Mouse (Mus musculus): ENCODE results near the gene H2al1j. TPM values are rescaled to one million over a fixed set of nuclear protein-coding genes. Genes with fewer than 3 reads are reported as not detected.

H2al1j gene
- polyA plus RNA-seq (2012; fragmentation: generic; extraction: Trizol): not detected

GRCm38 (mm10) chrX:11327522-11327921 is at the start of gene H2al1j:
Gene H2al1j (plus strand): TSS chrX:11327822.

DNA sequence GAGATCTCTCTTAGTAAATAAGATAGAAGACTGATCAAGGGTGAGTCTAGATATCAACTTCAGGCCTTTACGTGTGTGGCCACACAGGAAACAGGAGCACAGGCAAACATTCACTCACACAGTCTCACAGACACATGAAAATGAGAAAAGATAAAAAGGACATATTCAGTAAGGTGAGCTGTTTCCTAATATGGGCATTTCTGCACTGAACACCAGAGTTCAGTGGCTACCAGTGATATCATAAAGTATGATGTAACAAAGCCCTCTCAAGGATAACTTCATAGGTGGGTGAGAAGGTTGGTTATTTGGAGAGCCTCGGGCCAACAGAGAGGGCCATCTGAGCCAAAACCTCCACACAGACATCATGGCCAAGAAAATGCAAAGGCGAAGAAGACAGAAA is 28.7 kb upstream of the H2al1j start, which contains the start of gene H2al1a:
TSS of gene H2al1a (plus strand) at position 301 of the 400 bp plus-strand sequence.

GRCm38 (mm10) chrX:11302132-11302531 is 25.5 kb upstream of the H2al1j start, which contains the start of gene H2al1b:
Gene H2al1b (plus strand): TSS chrX:11302432.

DNA sequence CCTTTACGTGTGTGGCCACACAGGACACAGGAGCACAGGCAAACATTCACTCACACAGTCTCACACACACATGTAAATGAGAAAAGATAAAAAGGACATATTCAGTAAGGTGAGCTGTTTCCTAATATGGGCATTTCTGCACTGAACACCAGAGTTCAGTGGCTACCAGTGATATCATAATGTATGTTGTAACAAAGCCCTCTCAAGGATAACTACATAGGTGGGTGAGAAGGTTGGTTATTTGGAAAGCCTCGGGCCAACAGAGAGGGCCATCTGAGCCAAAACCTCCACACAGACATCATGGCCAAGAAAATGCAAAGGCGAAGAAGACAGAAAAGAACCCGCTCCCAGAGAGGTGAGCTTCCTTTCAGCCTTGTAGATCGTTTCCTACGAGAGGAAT is 22.3 kb upstream of the H2al1j start, which contains the start of gene H2al1c:
TSS of gene H2al1c (plus strand) at position 301 of the 400 bp plus-strand sequence.

GRCm38 (mm10) chrX:11308524-11308923 is 19.1 kb upstream of the H2al1j start, which contains the start of gene H2al1d:
Gene H2al1d (plus strand): TSS chrX:11308824.

DNA sequence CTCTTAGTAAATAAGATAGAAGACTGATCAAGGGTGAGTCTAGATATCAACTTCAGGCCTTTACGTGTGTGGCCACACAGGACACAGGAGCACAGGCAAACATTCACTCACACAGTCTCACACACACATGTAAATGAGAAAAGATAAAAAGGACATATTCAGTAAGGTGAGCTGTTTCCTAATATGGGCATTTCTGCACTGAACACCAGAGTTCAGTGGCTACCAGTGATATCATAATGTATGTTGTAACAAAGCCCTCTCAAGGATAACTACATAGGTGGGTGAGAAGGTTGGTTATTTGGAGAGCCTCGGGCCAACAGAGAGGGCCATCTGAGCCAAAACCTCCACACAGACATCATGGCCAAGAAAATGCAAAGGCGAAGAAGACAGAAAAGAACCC is 16.0 kb upstream of the H2al1j start, which contains the start of gene H2al1e:
TSS of gene H2al1e (plus strand) at position 301 of the 400 bp plus-strand sequence.

GRCm38 (mm10) chrX:11314858-11315257 is 12.8 kb upstream of the H2al1j start, which contains the start of gene H2al1f:
Gene H2al1f (plus strand): TSS chrX:11315158.

GRCm38 (mm10) chrX:11317956-11318355 is 9.7 kb upstream of the H2al1j start, which contains the start of gene H2al1g:
Gene H2al1g (plus strand): TSS chrX:11318256.

DNA sequence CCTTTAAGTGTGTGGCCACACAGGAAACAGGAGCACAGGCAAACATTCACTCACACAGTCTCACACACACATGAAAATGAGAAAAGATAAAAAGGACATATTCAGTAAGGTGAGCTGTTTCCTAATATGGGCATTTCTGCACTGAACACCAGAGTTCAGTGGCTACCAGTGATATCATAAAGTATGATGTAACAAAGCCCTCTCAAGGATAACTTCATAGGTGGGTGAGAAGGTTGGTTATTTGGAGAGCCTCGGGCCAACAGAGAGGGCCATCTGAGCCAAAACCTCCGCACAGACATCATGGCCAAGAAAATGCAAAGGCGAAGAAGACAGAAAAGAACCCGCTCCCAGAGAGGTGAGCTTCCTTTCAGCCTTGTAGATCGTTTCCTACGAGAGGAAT is 6.4 kb upstream of the H2al1j start, which contains the start of gene H2al1h:
TSS of gene H2al1h (plus strand) at position 301 of the 400 bp plus-strand sequence.

GRCm38 (mm10) chrX:11324359-11324758 is 3.3 kb upstream of the H2al1j start, which contains the start of gene H2al1i:
Gene H2al1i (plus strand): TSS chrX:11324659.

Other genes with a start within 250 kb of the H2al1j start
- gene H2al1a, start 28.6 kb upstream of the H2al1j start, polyA plus RNA-seq (2012; fragmentation: generic; extraction: Trizol): not detected
- gene H2al1b, start 25.4 kb upstream of the H2al1j start, polyA plus RNA-seq (2012; fragmentation: generic; extraction: Trizol): not detected
- gene H2al1c, start 22.2 kb upstream of the H2al1j start, polyA plus RNA-seq (2012; fragmentation: generic; extraction: Trizol): not detected
- gene H2al1d, start 19.0 kb upstream of the H2al1j start, polyA plus RNA-seq (2012; fragmentation: generic; extraction: Trizol): not detected
- not detected for gene H2al1e, start 15.9 kb upstream of the H2al1j start, polyA plus RNA-seq (2012; fragmentation: generic; extraction: Trizol)
- gene H2al1f, start 12.7 kb upstream of the H2al1j start, polyA plus RNA-seq (2012; fragmentation: generic; extraction: Trizol): not detected
- gene H2al1g, start 9.6 kb upstream of the H2al1j start, polyA plus RNA-seq (2012; fragmentation: generic; extraction: Trizol): not detected
- not detected for gene H2al1h, start 6.3 kb upstream of the H2al1j start, polyA plus RNA-seq (2012; fragmentation: generic; extraction: Trizol)
- not detected for gene H2al1i, start 3.2 kb upstream of the H2al1j start, polyA plus RNA-seq (2012; fragmentation: generic; extraction: Trizol)